Mouse (Mus musculus) embryonic facial prominence, embryonic 15.5 days (tissue): ENCODE results near the gene Abhd2. TPM values are rescaled to one million over a fixed set of nuclear protein-coding genes. Genes with fewer than 3 reads are reported as not detected.

ENCODE experiments used
- ATAC-seq: fragments of 200-750 bp; cut with Nextera tagmentation; 2 replicates; pipeline ENCODE4 v1.8.0; 2017; ENCODE audit warnings: low read depth, moderate TSS enrichment; ENCODE audit not compliant: insufficient number of reproducible peaks, low FRiP score, low TSS enrichment
- H3K27ac ChIP-seq: fragments of 300-500 bp; sonication (generic); replicated peaks from 2 replicates; pipeline ENCODE4 v1.5.1; 2015; ENCODE audit warnings: mild to moderate bottlenecking, inconsistent platforms
- H3K27me3 ChIP-seq: fragments of 300-500 bp; sonication (generic); 2 replicates; pipeline ENCODE4 v1.6.1; 2015; ENCODE audit warnings: inconsistent platforms
- H3K36me3 ChIP-seq: fragments of 300-500 bp; sonication (generic); 2 replicates; pipeline ENCODE4 v1.6.1; 2015; ENCODE audit warnings: mild to moderate bottlenecking, inconsistent platforms
- H3K4me1 ChIP-seq: fragments of 300-500 bp; sonication (generic); 2 replicates; pipeline ENCODE4 v1.6.1; 2015; ENCODE audit warnings: inconsistent platforms
- H3K4me2 ChIP-seq: fragments of 300-500 bp; sonication (generic); replicated peaks from 2 replicates; pipeline ENCODE4 v1.6.1; 2015; ENCODE audit warnings: mild to moderate bottlenecking, inconsistent platforms
- H3K4me3 ChIP-seq: fragments of 300-500 bp; sonication (generic); replicated peaks from 2 replicates; pipeline ENCODE4 v1.5.1; 2015; ENCODE audit warnings: mild to moderate bottlenecking, inconsistent platforms
- H3K9ac ChIP-seq: fragments of 300-500 bp; sonication (generic); 2 replicates; pipeline ENCODE4 v1.6.1; 2015; ENCODE audit warnings: inconsistent platforms
- H3K9me3 ChIP-seq: fragments of 300-500 bp; sonication (generic); replicated peaks from 2 replicates; pipeline ENCODE4 v1.6.1; 2016; ENCODE audit warnings: inconsistent platforms
- WGBS: fragments of 180-500 bp; shearing (Covaris S2); methylation state at CpG from one replicate; pipeline ENCODE4 v1.1.7; 2015; 5-methylcytosine and 5-hydroxymethylcytosine counted together
- polyA plus RNA-seq: library from polyadenylated mRNA; unstranded; fragments of >200 nt; fragmentation: Nextera tagmentation; extraction: Ambion mirVana; gene quantifications from 2 replicates; pipeline ENCODE4 v1.2.1, GENCODE M21; 2015

Abhd2 gene
- polyA plus RNA-seq, 1 experiment from 2014 or later = 13.6 TPM

DNA sequence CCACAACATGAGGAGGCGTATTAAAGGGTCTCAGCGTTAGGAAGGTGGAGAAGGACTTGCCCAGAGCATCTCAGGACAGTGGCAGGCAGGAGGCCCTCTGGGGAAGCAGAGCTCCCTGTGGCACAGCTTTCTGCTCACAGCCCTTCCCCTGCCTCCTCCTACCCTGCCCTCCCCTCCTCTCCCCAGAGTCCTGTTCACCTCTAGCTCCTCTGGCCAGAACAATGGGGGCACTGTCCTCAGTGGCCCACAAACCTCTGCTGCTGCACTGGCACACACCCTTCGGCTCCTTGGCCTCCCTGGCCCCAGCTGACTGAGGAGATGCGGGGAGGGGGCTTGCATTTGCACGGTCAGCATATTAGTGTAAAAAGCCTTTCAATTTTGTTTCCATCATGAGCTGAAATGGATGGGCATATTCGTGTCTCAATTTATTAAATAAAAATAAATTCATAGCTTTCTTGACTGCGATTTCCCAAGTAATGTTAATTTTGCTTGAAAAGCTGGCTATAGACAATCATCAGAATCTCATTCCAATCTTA, 115.7 kb downstream of the Abhd2 start:
- H3K9ac ChIP-seq = no peak overlapping the region
- no peak overlapping the region for H3K27ac ChIP-seq
- no peaks in the 10 kb centered on the region for H3K27me3 ChIP-seq
- no peak overlapping the region for H3K4me2 ChIP-seq
- H3K4me3 ChIP-seq = no peak overlapping the region
- ATAC-seq = no peak
- H3K9me3 ChIP-seq = no peaks in the 10 kb centered on the region
- no peaks in the 10 kb centered on the region for H3K36me3 ChIP-seq
- 46% methylated on average over 7 of the region's 7 CpGs for WGBS
- H3K4me1 ChIP-seq = 0 out of 2 replicates have a peak, but pooled peaks cover 5% of the 10 kb centered on the region

DNA sequence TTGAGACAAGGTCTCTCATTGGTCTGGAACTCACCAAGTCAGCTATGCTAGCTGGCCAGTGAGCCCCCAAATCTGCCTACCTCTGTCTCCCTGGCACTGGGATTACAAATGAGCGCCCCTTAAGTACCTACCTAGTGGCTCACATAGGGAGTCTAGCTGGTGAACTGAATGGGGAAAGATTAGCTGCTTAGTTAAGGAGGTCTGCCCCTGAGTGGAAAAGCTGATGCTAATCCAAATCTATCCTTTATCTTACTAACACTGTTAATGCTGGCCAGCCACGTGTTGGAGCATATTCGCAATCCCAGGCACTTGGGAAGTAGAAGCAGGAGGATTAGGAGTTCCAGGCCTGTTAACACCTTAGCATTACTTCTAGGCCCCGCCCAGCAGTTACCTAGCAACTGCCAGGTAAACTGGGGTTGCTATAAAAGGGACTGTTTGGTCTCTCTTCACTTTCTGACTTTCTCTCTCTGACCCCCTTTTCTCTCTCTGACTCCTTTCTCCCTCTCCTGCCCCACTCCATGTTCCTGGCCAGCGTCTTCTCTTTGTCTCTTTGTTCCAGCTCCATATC, 117.2 kb downstream of the Abhd2 start:
- no peaks in the 10 kb centered on the region for H3K9me3 ChIP-seq
- 67% methylated on average over 5 of the region's 5 CpGs for WGBS
- no peak overlapping the region for H3K4me2 ChIP-seq
- ATAC-seq = no peak
- H3K36me3 ChIP-seq = no peaks in the 10 kb centered on the region
- no peak overlapping the region for H3K27ac ChIP-seq
- H3K27me3 ChIP-seq = no peaks in the 10 kb centered on the region
- H3K4me1 ChIP-seq = 0 out of 2 replicates have a peak, but pooled peaks cover 5% of the 10 kb centered on the region
- no peak overlapping the region for H3K9ac ChIP-seq
- no peak overlapping the region for H3K4me3 ChIP-seq

DNA sequence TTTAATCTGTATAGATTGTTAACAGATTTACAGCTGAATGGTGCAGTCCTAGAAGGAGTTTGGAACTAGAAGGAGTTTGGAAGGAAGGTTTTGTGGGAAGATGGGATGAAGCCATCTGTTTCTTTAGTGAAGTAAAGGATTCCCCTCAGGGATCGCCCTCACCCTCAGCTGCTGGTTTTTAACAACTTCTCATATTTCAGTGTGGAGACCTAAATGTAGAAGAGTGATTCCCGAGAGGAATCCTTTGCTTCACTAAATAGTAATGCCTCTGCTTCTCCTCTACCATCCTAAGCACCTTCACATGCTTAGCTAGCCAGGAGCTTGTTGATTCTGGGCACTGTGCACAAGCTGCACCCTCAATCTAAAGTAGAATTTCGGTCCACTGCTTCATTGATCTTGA, 118.5 kb downstream of the Abhd2 start:
- peak overlapping the region; percentile 92 for H3K27ac ChIP-seq
- peak overlapping the region; percentile 62 for H3K4me3 ChIP-seq
- peak overlapping the region; percentile 37 for H3K9ac ChIP-seq
- no peaks in the 10 kb centered on the region for H3K27me3 ChIP-seq
- WGBS = 0% methylated on average over 3 of the region's 3 CpGs
- no peaks in the 10 kb centered on the region for H3K9me3 ChIP-seq
- 0 out of 2 replicates have a peak, but pooled peaks cover 5% of the 10 kb centered on the region for H3K4me1 ChIP-seq
- H3K4me2 ChIP-seq = peak overlapping the region; percentile 94
- H3K36me3 ChIP-seq = no peaks in the 10 kb centered on the region
- no peak for ATAC-seq

DNA sequence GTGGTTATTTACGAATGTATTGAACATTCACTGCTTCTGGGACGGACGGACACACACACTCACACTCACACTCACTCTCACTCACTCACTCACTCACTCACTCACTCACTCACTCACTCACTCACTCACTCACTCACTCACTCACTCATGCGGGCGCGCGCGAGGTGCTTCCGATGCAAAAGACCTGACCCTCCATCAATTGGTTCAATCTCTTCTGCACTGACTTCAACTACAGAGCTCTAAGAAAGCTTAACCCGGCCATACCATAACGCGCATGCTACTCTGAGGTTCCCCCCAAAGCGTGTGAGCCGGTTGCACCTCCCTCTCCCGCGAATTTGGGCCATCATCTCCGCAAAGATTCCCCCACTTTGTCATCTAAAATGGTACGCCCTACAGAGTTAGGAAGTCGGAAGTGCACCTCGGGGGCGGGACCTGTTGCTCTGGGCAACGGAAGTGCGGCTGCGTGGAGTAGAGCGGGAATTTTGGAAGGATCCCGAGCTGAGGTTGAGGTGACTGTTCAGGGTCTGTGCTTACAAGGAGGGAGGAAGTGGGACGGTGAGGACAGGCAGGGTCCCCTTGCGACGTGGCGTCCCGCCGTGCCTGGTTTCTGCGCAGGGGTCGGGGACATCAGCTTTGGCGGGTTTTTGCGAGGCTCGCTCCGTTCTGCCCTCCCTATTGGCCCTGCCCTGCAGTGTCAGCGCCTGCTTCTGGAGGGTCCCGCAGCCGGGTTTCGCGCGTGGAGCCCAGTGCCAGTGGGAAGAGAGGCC, 119.1 kb downstream of the Abhd2 start, which contains the start of gene Fanci:
Fanci (plus strand) TSS at position 47 of the 767 bp plus-strand sequence.
- Histone ChIP-seq H3K4me1 (0 out of 2 replicates have a peak, but pooled peaks cover 5% of the 10 kb centered on the region), H3K27me3 (no peaks in the 10 kb centered on the region), H3K27ac (peak within 1 kb of the TSS; percentile 92), H3K36me3 (no peaks in the 10 kb centered on the region), H3K4me2 (peak within 1 kb of the TSS; percentile 94), H3K9ac (peak within 1 kb of the TSS; percentile 37), H3K9me3 (no peaks in the 10 kb centered on the region), H3K4me3 (peak within 1 kb of the TSS; percentile 62)
- peak; percentile 88 for ATAC-seq
- WGBS = under 1% methylated on average over 44 of the region's 44 CpGs

DNA sequence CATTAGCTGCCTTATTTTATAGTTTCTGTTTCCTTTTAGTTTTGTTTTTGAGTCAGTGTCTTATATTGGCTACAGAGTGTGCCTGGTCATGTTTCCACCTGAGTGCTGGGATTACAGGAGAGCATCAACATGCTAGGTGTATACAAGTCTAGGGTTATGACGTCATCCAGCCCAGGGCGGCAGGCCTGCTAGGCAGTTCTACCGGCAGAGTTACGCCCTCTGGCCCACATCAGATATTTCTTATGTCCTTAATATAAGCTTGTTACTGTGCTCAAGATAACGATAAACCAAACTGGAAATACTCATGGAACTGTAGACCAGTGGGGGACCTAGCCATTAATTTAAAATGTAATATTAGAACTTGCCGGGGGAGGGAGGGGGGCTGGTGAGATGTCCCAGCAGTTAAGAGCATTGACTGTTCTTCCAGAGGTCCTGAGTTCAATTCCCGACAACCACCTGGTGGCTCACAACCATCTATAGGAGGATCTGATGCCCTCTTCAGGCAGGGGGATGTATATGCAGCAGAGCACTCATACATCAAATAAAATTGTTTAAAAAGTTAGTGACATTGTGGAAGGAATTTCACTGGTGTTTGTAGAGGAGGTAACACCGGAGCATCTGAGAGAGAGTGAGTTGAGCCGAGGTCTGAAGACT, 120.0 kb downstream of the Abhd2 start:
- Histone ChIP-seq H3K4me3 (peak overlapping the region; percentile 62), H3K9me3 (no peaks in the 10 kb centered on the region), H3K4me1 (0 out of 2 replicates have a peak, but pooled peaks cover 5% of the 10 kb centered on the region), H3K4me2 (peak overlapping the region; percentile 94), H3K27ac (no peak overlapping the region), H3K27me3 (no peaks in the 10 kb centered on the region), H3K9ac (no peak overlapping the region), H3K36me3 (no peaks in the 10 kb centered on the region)
- WGBS = 51% methylated on average over 9 of the region's 9 CpGs
- no peak for ATAC-seq

DNA sequence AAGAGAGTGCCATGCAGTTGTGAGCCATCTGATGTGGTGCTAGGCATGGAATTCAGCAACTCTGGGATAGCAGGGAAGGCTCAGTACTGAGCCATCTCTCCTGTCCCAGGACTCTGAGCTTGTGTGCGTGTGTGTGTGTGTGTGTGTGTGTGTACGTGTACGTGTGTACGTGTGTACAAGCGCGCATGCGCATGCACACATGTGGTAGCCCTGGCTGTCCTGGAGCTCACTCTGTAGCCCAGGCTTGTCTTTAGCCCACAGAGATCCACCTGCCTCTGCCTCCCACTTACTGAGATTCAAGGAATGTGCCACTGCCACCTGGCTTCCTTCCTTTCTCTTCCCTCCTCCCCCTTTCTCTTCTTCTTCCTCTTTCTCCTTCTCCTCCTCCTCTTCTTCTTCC, 120.9 kb downstream of the Abhd2 start:
- Histone ChIP-seq H3K4me2 (no peak overlapping the region), H3K4me1 (0 out of 2 replicates have a peak, but pooled peaks cover 5% of the 10 kb centered on the region), H3K27ac (no peak overlapping the region), H3K36me3 (no peaks in the 10 kb centered on the region), H3K27me3 (no peaks in the 10 kb centered on the region), H3K9me3 (no peaks in the 10 kb centered on the region), H3K4me3 (no peak overlapping the region), H3K9ac (no peak overlapping the region)
- no peak for ATAC-seq
- 95% methylated on average over 7 of the region's 7 CpGs for whole genome bisulfite sequencing

DNA sequence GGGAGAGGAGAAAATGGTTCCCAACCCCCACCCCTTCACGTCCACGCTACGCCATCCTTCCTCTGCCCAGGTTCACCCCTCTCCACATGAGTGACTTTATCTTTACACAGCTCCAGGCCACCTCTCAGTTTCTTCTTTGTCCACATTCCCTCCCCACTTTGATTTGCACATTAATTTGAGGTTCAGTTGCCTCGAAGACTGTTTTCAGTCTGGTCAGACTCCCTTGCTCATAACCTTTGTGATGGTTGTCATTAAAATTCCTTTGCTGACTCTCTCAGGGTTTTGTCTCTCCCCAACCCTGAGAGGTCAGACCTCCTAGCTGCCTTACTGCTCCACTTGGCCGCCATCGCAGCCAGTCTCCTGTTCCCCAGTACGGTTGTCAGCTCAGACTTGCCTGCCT, 121.7 kb downstream of the Abhd2 start:
- 0 out of 2 replicates have a peak, but pooled peaks cover 5% of the 10 kb centered on the region for H3K4me1 ChIP-seq
- H3K4me2 ChIP-seq = no peak overlapping the region
- H3K27me3 ChIP-seq = no peaks in the 10 kb centered on the region
- no peak for ATAC-seq
- H3K9ac ChIP-seq = no peak overlapping the region
- H3K27ac ChIP-seq = no peak overlapping the region
- no peak overlapping the region for H3K4me3 ChIP-seq
- no peaks in the 10 kb centered on the region for H3K36me3 ChIP-seq
- 71% methylated on average over 7 of the region's 7 CpGs for WGBS
- H3K9me3 ChIP-seq = no peaks in the 10 kb centered on the region

DNA sequence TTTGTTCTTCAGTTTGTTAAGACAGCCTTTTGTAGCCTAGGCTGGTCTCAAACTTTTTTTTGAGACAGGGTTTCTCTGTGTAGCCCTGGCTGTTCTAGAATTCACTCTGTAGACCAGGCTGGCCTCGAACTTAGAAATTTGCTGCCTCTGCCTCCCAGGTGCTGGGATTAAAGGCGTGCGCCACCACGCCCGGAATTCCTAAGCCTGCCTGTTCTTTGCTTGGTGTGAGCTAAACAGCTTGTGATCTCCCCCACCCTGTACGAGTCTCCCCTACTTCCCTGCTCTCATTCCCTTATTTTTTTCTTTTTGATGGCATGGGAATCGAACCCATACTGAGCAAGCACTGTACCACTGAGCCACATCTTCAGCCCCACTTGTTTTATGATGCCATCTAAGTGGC, 122.2 kb downstream of the Abhd2 start:
- no peak overlapping the region for H3K9ac ChIP-seq
- no peaks in the 10 kb centered on the region for H3K36me3 ChIP-seq
- 83% methylated on average over 7 of the region's 7 CpGs for WGBS
- H3K4me3 ChIP-seq = no peak overlapping the region
- ATAC-seq = no peak
- H3K4me2 ChIP-seq = no peak overlapping the region
- 0 out of 2 replicates have a peak, but pooled peaks cover 5% of the 10 kb centered on the region for H3K4me1 ChIP-seq
- no peaks in the 10 kb centered on the region for H3K9me3 ChIP-seq
- H3K27me3 ChIP-seq = no peaks in the 10 kb centered on the region
- H3K27ac ChIP-seq = no peak overlapping the region

DNA sequence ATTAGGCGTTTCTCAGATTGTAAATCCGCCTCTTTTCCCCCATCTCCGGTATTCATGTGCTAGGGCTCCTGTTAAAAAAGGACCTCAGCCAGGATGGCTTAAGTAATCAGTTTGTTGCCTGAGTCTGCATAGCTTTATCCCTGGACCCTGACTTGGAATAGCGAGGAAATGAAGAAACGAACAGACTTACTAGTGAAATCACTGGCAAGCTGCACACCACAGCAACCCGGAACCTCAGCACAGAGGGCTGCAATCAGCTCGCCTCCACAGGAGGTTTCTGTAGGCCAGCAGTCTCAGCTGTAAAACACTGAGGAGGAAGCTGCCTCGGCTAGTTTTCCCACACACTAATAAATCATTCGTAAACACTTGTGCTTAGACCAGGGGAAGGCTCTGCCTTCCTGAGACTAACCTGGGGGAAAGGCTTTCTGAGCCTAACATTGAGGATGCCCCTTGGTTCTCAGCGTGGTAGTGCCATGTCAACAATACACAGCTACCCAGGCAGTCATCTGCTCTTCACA, 124.5 kb downstream of the Abhd2 start:
- no peak for ATAC-seq
- WGBS = 86% methylated on average over 10 of the region's 10 CpGs

DNA sequence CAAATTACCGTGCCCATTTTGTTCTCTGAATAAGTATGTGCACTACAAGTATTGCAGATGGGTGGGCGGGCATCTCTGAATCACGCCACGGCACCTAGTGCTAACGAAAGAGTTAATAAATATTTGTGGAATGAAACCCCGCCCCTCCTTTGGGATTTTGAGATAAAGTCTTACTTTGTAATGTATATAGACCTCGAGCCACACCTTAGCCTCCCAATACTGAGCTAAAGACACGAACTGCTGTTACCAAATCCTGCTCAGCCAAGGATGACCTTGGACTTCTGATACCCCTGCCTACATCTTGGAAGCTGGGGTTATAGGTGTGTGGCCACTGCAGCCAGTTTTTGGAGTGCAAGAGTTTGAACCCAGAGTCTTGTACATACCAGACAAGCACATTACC, 125.4 kb downstream of the Abhd2 start:
- Histone ChIP-seq H3K27ac (no peak overlapping the region), H3K4me2 (no peak overlapping the region), H3K27me3 (no peaks in the 10 kb centered on the region), H3K9me3 (no peaks in the 10 kb centered on the region), H3K9ac (no peak overlapping the region), H3K4me3 (no peak overlapping the region), H3K4me1 (no peaks in the 10 kb centered on the region), H3K36me3 (no peaks in the 10 kb centered on the region)
- ATAC-seq = no peak
- 73% methylated on average over 8 of the region's 8 CpGs for WGBS

More for the DNA sequence above, 124.5 kb downstream of the Abhd2 start:
- Histone ChIP-seq H3K27ac (no peak overlapping the region), H3K36me3 (no peaks in the 10 kb centered on the region), H3K4me3 (no peak overlapping the region), H3K27me3 (no peaks in the 10 kb centered on the region), H3K9ac (no peak overlapping the region), H3K9me3 (no peaks in the 10 kb centered on the region), H3K4me1 (0 out of 2 replicates have a peak, but pooled peaks cover 3% of the 10 kb centered on the region), H3K4me2 (no peak overlapping the region)

DNA sequence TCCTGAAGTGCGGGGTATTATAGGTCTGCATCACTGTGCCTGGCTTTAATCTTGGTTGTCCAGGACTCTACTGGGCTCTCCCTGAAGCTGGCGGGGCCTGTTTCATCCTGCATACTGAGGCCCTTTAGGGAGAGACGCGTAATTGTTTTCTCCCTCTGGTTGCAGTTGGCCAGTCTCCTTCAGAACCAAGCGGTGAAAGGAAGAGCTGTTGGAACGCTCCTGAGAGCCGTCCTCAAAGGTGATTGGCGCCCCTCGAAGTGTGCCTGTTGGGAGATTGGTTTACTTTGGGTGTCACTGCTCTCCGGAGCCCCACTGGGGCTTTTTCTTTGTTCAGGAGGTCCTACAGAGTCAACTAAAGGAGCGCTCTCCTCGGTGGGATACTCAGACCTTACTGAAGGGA, 126.0 kb downstream of the Abhd2 start:
- no peaks in the 10 kb centered on the region for H3K9me3 ChIP-seq
- no peaks in the 10 kb centered on the region for H3K4me1 ChIP-seq
- ATAC-seq = no peak
- H3K4me2 ChIP-seq = no peak overlapping the region
- H3K27ac ChIP-seq = no peak overlapping the region
- H3K4me3 ChIP-seq = no peak overlapping the region
- 73% methylated on average over 12 of the region's 12 CpGs for WGBS
- H3K36me3 ChIP-seq = no peaks in the 10 kb centered on the region
- H3K27me3 ChIP-seq = no peaks in the 10 kb centered on the region
- no peak overlapping the region for H3K9ac ChIP-seq
